Mouse (Mus musculus) neural tube, embryonic 13.5 days (tissue): ENCODE results near the gene Naa50. TPM values are rescaled to one million over a fixed set of nuclear protein-coding genes. Genes with fewer than 3 reads are reported as not detected.

Source experiments
- ATAC-seq: fragments of 200-750 bp; cut with Nextera tagmentation; 2 replicates; pipeline ENCODE4 v1.8.0; 2017; ENCODE audit warnings: low read depth, mild to moderate bottlenecking, moderate TSS enrichment, moderate library complexity
- H3K27ac ChIP-seq: fragments of 300-500 bp; sonication (generic); replicated peaks from 2 replicates; pipeline ENCODE4 v1.5.1; 2015; ENCODE audit warnings: moderate library complexity, mild to moderate bottlenecking, inconsistent platforms
- H3K27me3 ChIP-seq: fragments of 300-500 bp; sonication (generic); 2 replicates; pipeline ENCODE4 v1.6.1; 2015; ENCODE audit warnings: mild to moderate bottlenecking, inconsistent platforms
- H3K36me3 ChIP-seq: fragments of 300-500 bp; sonication (generic); 2 replicates; pipeline ENCODE4 v1.6.1; 2015; ENCODE audit warnings: mild to moderate bottlenecking, inconsistent platforms
- H3K4me1 ChIP-seq: fragments of 300-500 bp; sonication (generic); replicated peaks from 2 replicates; pipeline ENCODE4 v1.6.1; 2015; ENCODE audit warnings: inconsistent platforms
- H3K4me2 ChIP-seq: fragments of 300-500 bp; sonication (generic); 2 replicates; pipeline ENCODE4 v1.6.1; 2015; ENCODE audit warnings: inconsistent platforms, mild to moderate bottlenecking, moderate library complexity
- H3K4me3 ChIP-seq: fragments of 300-500 bp; sonication (generic); 2 replicates; pipeline ENCODE4 v1.5.1; 2015; ENCODE audit warnings: mild to moderate bottlenecking, inconsistent platforms
- H3K9ac ChIP-seq: fragments of 300-500 bp; sonication (generic); 2 replicates; pipeline ENCODE4 v1.6.1; 2015; ENCODE audit warnings: moderate library complexity, mild to moderate bottlenecking, inconsistent platforms
- H3K9me3 ChIP-seq: fragments of 300-500 bp; sonication (generic); 2 replicates; pipeline ENCODE4 v1.6.1; 2016; ENCODE audit warnings: inconsistent platforms
- WGBS: fragments of 180-500 bp; shearing (Covaris S2); methylation state at CpG from one replicate; pipeline ENCODE4 v1.1.7; 2015; 5-methylcytosine and 5-hydroxymethylcytosine counted together
- polyA plus RNA-seq: library from polyadenylated mRNA; unstranded; fragments of >200 nt; fragmentation: Nextera tagmentation; extraction: Ambion mirVana; gene quantifications from 2 replicates; pipeline ENCODE4 v1.2.1, GENCODE M21; 2015

Naa50 gene
- 54.8 and 65.1 TPM in 2 replicates for polyA plus RNA-seq

GRCm38 (mm10) chr16:44139536-44140185 is at the start of gene Naa50, which contains the start of gene Atp6v1a:
Gene Naa50 (plus strand): TSS chr16:44139830.
Gene Atp6v1a (minus strand): TSS chr16:44139705.
- Histone ChIP-seq H3K4me3 (peak within 1 kb of the TSS; percentile 97), H3K4me2 (peak within 1 kb of the TSS; percentile 97), H3K36me3 (no peaks in the 10 kb centered on the region)

GRCm38 (mm10) chr16:44099377-44099776 is 40.3 kb upstream of the Naa50 start:
- Histone ChIP-seq H3K4me3 (no peak overlapping the region), H3K9me3 (no peaks in the 10 kb centered on the region), H3K27ac (no peak overlapping the region), H3K4me2 (no peak overlapping the region), H3K9ac (no peak overlapping the region), H3K36me3 (peaks cover 87% of the 10 kb centered on the region), H3K27me3 (no peaks in the 10 kb centered on the region), H3K4me1 (no peaks in the 10 kb centered on the region)
- WGBS, result 95% methylated on average over 7 of the region's 7 CpGs
- ATAC-seq, result no peak

More at GRCm38 (mm10) chr16:44139536-44140185, at the start of gene Naa50, which contains the start of gene Atp6v1a:
- WGBS, result under 1% methylated on average over 64 of the region's 71 CpGs
- peaks cover 30% of the 10 kb centered on the region for H3K4me1 ChIP-seq
- no peaks in the 10 kb centered on the region for H3K9me3 ChIP-seq
- H3K27ac ChIP-seq, result peak within 1 kb of the TSS; percentile 99
- peak; percentile 88 for ATAC-seq
- H3K27me3 ChIP-seq, result no peaks in the 10 kb centered on the region
- peak within 1 kb of the TSS; percentile 96 for H3K9ac ChIP-seq

GRCm38 (mm10) chr16:44101181-44101710 is 38.4 kb upstream of the Naa50 start:
- no peak for ATAC-seq
- 96% methylated on average over 12 of the region's 12 CpGs for WGBS
- Histone ChIP-seq H3K4me2 (no peak overlapping the region), H3K4me3 (no peak overlapping the region), H3K27me3 (no peaks in the 10 kb centered on the region), H3K36me3 (peaks cover 80% of the 10 kb centered on the region), H3K9ac (no peak overlapping the region), H3K27ac (no peak overlapping the region), H3K9me3 (no peaks in the 10 kb centered on the region), H3K4me1 (no peaks in the 10 kb centered on the region)

GRCm38 (mm10) chr16:44102925-44103324 is 36.7 kb upstream of the Naa50 start:
- H3K27ac ChIP-seq, result no peak overlapping the region
- H3K4me1 ChIP-seq, result no peaks in the 10 kb centered on the region
- H3K27me3 ChIP-seq, result no peaks in the 10 kb centered on the region
- H3K4me2 ChIP-seq, result no peak overlapping the region
- no peak overlapping the region for H3K4me3 ChIP-seq
- no peak for ATAC-seq
- peaks cover 81% of the 10 kb centered on the region for H3K36me3 ChIP-seq
- H3K9ac ChIP-seq, result no peak overlapping the region
- 97% methylated on average over 2 of the region's 2 CpGs for WGBS
- H3K9me3 ChIP-seq, result no peaks in the 10 kb centered on the region

GRCm38 (mm10) chr16:44103806-44104766 is 35.5 kb upstream of the Naa50 start:
- no peaks in the 10 kb centered on the region for H3K4me1 ChIP-seq
- no peak overlapping the region for H3K9ac ChIP-seq
- no peak for ATAC-seq
- H3K27ac ChIP-seq, result no peak overlapping the region
- 84% methylated on average over 18 of the region's 18 CpGs for WGBS
- no peak overlapping the region for H3K4me2 ChIP-seq
- H3K9me3 ChIP-seq, result no peaks in the 10 kb centered on the region
- no peak overlapping the region for H3K4me3 ChIP-seq
- no peaks in the 10 kb centered on the region for H3K27me3 ChIP-seq
- peaks cover 81% of the 10 kb centered on the region for H3K36me3 ChIP-seq

GRCm38 (mm10) chr16:44105211-44105610 is 34.4 kb upstream of the Naa50 start:
- H3K9ac ChIP-seq, result no peak overlapping the region
- H3K27ac ChIP-seq, result no peak overlapping the region
- peaks cover 80% of the 10 kb centered on the region for H3K36me3 ChIP-seq
- no peak overlapping the region for H3K4me2 ChIP-seq
- no peaks in the 10 kb centered on the region for H3K9me3 ChIP-seq
- ATAC-seq, result no peak
- H3K4me1 ChIP-seq, result no peaks in the 10 kb centered on the region
- 94% methylated on average over 2 of the region's 2 CpGs for WGBS
- H3K27me3 ChIP-seq, result no peaks in the 10 kb centered on the region
- H3K4me3 ChIP-seq, result no peak overlapping the region

- Histone ChIP-seq H3K4me2 (no peak overlapping the region), H3K27ac (no peak overlapping the region), H3K9me3 (no peaks in the 10 kb centered on the region), H3K4me3 (no peak overlapping the region), H3K27me3 (no peaks in the 10 kb centered on the region), H3K9ac (no peak overlapping the region), H3K36me3 (peaks cover 72% of the 10 kb centered on the region), H3K4me1 (no peaks in the 10 kb centered on the region)
- WGBS, result 71% methylated on average over 4 of the region's 4 CpGs
- ATAC-seq, result no peak
Measured at GRCm38 (mm10) chr16:44109002-44109401, 30.6 kb upstream of the Naa50 start.

- no peak overlapping the region for H3K27ac ChIP-seq
- peaks cover 3% of the 10 kb centered on the region; the same call in 1 of the 2 replicates for H3K4me1 ChIP-seq
- peaks cover 4% of the 10 kb centered on the region for H3K36me3 ChIP-seq
- no peaks in the 10 kb centered on the region for H3K27me3 ChIP-seq
- no peaks in the 10 kb centered on the region for H3K9me3 ChIP-seq
- ATAC-seq, result no peak
- WGBS, result 90% methylated on average over 7 of the region's 7 CpGs
- no peak overlapping the region for H3K4me2 ChIP-seq
- H3K9ac ChIP-seq, result no peak overlapping the region
- H3K4me3 ChIP-seq, result no peak overlapping the region
Measured at GRCm38 (mm10) chr16:44119753-44120501, 19.7 kb upstream of the Naa50 start.

GRCm38 (mm10) chr16:44122122-44122521 is 17.5 kb upstream of the Naa50 start:
- Histone ChIP-seq H3K27me3 (no peaks in the 10 kb centered on the region), H3K36me3 (no peaks in the 10 kb centered on the region), H3K9me3 (no peaks in the 10 kb centered on the region), H3K9ac (no peak overlapping the region), H3K27ac (no peak overlapping the region), H3K4me2 (no peak overlapping the region), H3K4me3 (no peak overlapping the region), H3K4me1 (peaks cover 7% of the 10 kb centered on the region; the same call in 1 of the 2 replicates)
- 92% methylated on average over 6 of the region's 6 CpGs for WGBS
- ATAC-seq, result no peak

- H3K4me1 ChIP-seq, result peaks cover 7% of the 10 kb centered on the region; the same call in 1 of the 2 replicates
- H3K27ac ChIP-seq, result no peak overlapping the region
- ATAC-seq, result no peak
- no peaks in the 10 kb centered on the region for H3K36me3 ChIP-seq
- no peaks in the 10 kb centered on the region for H3K27me3 ChIP-seq
- H3K9me3 ChIP-seq, result no peaks in the 10 kb centered on the region
- WGBS, result 89% methylated on average over 6 of the region's 6 CpGs
- H3K4me2 ChIP-seq, result no peak overlapping the region
- H3K4me3 ChIP-seq, result no peak overlapping the region
- H3K9ac ChIP-seq, result no peak overlapping the region
Measured at GRCm38 (mm10) chr16:44122574-44122973, 17.1 kb upstream of the Naa50 start.

- Histone ChIP-seq H3K9ac (no peak overlapping the region), H3K4me2 (no peak overlapping the region), H3K36me3 (no peaks in the 10 kb centered on the region), H3K4me3 (no peak overlapping the region), H3K27ac (no peak overlapping the region), H3K9me3 (no peaks in the 10 kb centered on the region), H3K4me1 (peaks cover 7% of the 10 kb centered on the region; the same call in 1 of the 2 replicates), H3K27me3 (no peaks in the 10 kb centered on the region)
- 66% methylated on average over 7 of the region's 7 CpGs for WGBS
- ATAC-seq, result no peak; the same call in 1 of the 2 replicates
Measured at GRCm38 (mm10) chr16:44122982-44123725, 16.5 kb upstream of the Naa50 start.
